Mouse (Mus musculus) heart, adult 2 months (tissue): ENCODE results near the gene Simc1.

Experiments
- CTCF ChIP-seq: fragments of 200-600 bp; IDR thresholded peaks from 2 replicates; pipeline ENCODE4 v1.8.1; 2022; ENCODE audit warnings: antibody characterized with exemption, mild to moderate bottlenecking, moderate library complexity
- POLR2A ChIP-seq: fragments of 200-500 bp; IDR thresholded peaks from 2 replicates; pipeline ENCODE4 v1.6.1; 2011; ENCODE audit warnings: mild to moderate bottlenecking, low read depth, low read length, control low read depth; ENCODE audit not compliant: insufficient read depth

- TF ChIP-seq POLR2A (no peak), CTCF (no peak)
These were observed 2.2 kb upstream of the Simc1 start for GRCm38 (mm10) chr13:54501352-54501751.
